Mouse (Mus musculus): ENCODE data around the gene Sla2. TPM values are rescaled to one million over a fixed set of nuclear protein-coding genes. Genes with fewer than 3 reads are reported as not detected.

The Sla2 gene
- polyA plus RNA-seq (2021; fragmentation: Nextera tagmentation): 0.65 and 0.72 TPM in 2 replicates
- long read RNA-seq, experiment 1, partial matches to known transcripts: 0 of 6 reads
- long read RNA-seq, experiment 1, other reads (novel, unspliced or antisense): 1 of 6 reads
- long read RNA-seq, experiment 2, partial matches to known transcripts: 1 of 3 reads
- long read RNA-seq, experiment 2, other reads (novel, unspliced or antisense): 2 of 3 reads

GRCm38 (mm10) chr2:156887017-156887416 is at the start of gene Sla2:
TSS of gene Sla2 (minus strand) at chr2:156887192.

GRCm38 (mm10) chr2:156862772-156863486 is 24.1 kb downstream of the Sla2 start, which contains the start of gene Rab5if:
TSS of gene Rab5if (plus strand) at chr2:156863128.

GRCm38 (mm10) chr2:156857835-156858234 is 29.2 kb downstream of the Sla2 start, which contains the start of gene 4930518I15Rik:
TSS of gene 4930518I15Rik (minus strand) at chr2:156857946.

GRCm38 (mm10) chr2:156839319-156840191 is 47.4 kb downstream of the Sla2 start, which contains the start of gene Tgif2:
TSS of gene Tgif2 (plus strand) at chr2:156840007.

Other genes with a start within 250 kb of the Sla2 start
- 20.1 and 21.5 TPM in 2 replicates for gene Myl9, start 111.8 kb downstream of the Sla2 start, polyA plus RNA-seq (2021; fragmentation: Nextera tagmentation)
- 0.25 and 0.63 TPM in 2 replicates for gene Tgif2, start 47.2 kb downstream of the Sla2 start, polyA plus RNA-seq (2021; fragmentation: Nextera tagmentation)
- 0.19 and 0.25 TPM in 2 replicates for gene 4930518I15Rik, start 29.2 kb downstream of the Sla2 start, polyA plus RNA-seq (2021; fragmentation: Nextera tagmentation)
- 51.9 and 153 TPM in 2 replicates for gene Rab5if, start 24.1 kb downstream of the Sla2 start, polyA plus RNA-seq (2021; fragmentation: Nextera tagmentation)
- gene Ndrg3, start 104.9 kb upstream of the Sla2 start, polyA plus RNA-seq (2021; fragmentation: Nextera tagmentation): 642 and 643 TPM in 2 replicates
- gene Dsn1, start 120.0 kb upstream of the Sla2 start, polyA plus RNA-seq (2021; fragmentation: Nextera tagmentation): 2.4 and 3.3 TPM in 2 replicates
- gene Soga1, start 192.1 kb upstream of the Sla2 start, polyA plus RNA-seq (2021; fragmentation: Nextera tagmentation): 1.1 and 2.2 TPM in 2 replicates
- not detected in 2 replicates for gene Tldc2, start 199.9 kb upstream of the Sla2 start, polyA plus RNA-seq (2021; fragmentation: Nextera tagmentation)
- 3.0 and 4.1 TPM in 2 replicates for gene Samhd1, start 248.1 kb upstream of the Sla2 start, polyA plus RNA-seq (2021; fragmentation: Nextera tagmentation)